Mouse (Mus musculus): Measurements from ENCODE around the gene Rgs8. TPM values are rescaled to one million over a fixed set of nuclear protein-coding genes. Genes with fewer than 3 reads are reported as not detected.

Rgs8 gene
- total RNA-seq, 1 experiment, result 0.31 TPM

GRCm38 (mm10) chr1:153742374-153743155 lies 89.7 kb downstream of the Rgs8 start:
- Histone ChIP-seq H3K9me3 (ENCODE audit: control insufficient read depth, insufficient read depth, low read depth, low read length) (no peaks in the 10 kb centered on the region), H3K27ac (ENCODE audit: insufficient read depth, low read depth, low read length, poor library complexity, severe bottlenecking) (no peak overlapping the region), H3K4me1 (ENCODE audit: control insufficient read depth in 2 of 2, insufficient read depth in 2 of 2, low read length in 2 of 2, poor library complexity in 1 of 2) (peaks cover 0 to 5% of the 10 kb centered on the region in 2 experiments; a peak in 1 of 4 replicates), H3K9ac (ENCODE audit: insufficient read depth, low read depth, low read length, poor library complexity, severe bottlenecking) (no peak overlapping the region), H3K4me3 (ENCODE audit: insufficient read depth in 1 of 2, low read depth in 1 of 2, low read length in 2 of 2, poor library complexity in 1 of 2, severe bottlenecking in 1 of 2) (no peak overlapping the region), H3K36me3 (ENCODE audit: control insufficient read depth, insufficient read depth, low read length, poor library complexity, severe bottlenecking) (peaks cover 10% of the 10 kb centered on the region; the same call in 1 of the 2 replicates)
- no peak for TF ChIP-seq CHD2 (IDR thresholded peaks at IDR 0.05; ENCODE audit: low read depth, low read length)
- peak; percentile 95 for TF ChIP-seq ZC3H11A (IDR thresholded peaks at IDR 0.05; ENCODE audit: borderline replicate concordance, low read depth, low read length)
- TF ChIP-seq ZNF384 (IDR thresholded peaks at IDR 0.05; ENCODE audit: low read depth, low read length), result peak; percentile 52; the same call in 1 of the 2 replicates
- DNase-seq (ENCODE audit: low read depth, low spot score), result peak; percentile 44
- in situ Hi-C loops (cut with MboI; ENCODE audit: low sequenced_read_pairs in 2 of 2, unreplicated experiment in 2 of 2), result no loop called here

DNA sequence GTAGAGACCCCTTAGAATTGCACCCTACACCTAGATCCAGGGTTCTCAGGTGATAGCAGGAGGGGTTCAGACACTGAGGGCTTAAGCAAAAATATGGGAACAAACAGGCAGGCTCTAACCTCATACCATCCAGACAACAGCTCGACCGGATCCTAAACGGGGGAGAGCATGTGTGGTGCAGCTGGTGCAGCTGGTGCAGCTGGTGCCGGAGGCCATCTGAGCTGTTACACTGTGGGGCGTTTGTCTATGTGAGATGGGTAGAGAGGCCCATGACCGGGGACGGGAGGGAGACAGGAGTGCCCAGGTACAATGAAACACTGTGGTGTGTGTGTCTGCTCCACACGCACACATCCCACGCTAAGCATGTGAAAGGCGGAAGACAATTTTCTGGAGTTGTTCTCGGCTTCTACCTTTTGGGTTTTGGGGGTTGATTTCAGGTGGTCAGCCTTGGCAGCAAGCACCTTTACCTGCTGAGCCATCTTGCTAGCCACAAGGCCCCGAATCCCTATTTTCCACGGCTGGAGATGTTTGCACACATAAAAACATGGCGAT lies 93.4 kb downstream of the Rgs8 start:
- peaks cover 0 to 5% of the 10 kb centered on the region in 2 experiments; a peak in 1 of 4 replicates for H3K4me1 ChIP-seq (ENCODE audit: control insufficient read depth in 2 of 2, insufficient read depth in 2 of 2, low read length in 2 of 2, poor library complexity in 1 of 2)
- H3K36me3 ChIP-seq (ENCODE audit: control insufficient read depth, insufficient read depth, low read length, poor library complexity, severe bottlenecking), result peaks cover 10% of the 10 kb centered on the region; the same call in 1 of the 2 replicates
- in situ Hi-C loops (cut with MboI; ENCODE audit: low sequenced_read_pairs in 2 of 2, unreplicated experiment in 2 of 2), result loop anchor here (5.0 kb wide), 1 partner anchor 184 kb away; no protein-coding TSS in a partner anchor
- H3K9me3 ChIP-seq (ENCODE audit: control insufficient read depth, insufficient read depth, low read depth, low read length), result no peaks in the 10 kb centered on the region
- TF ChIP-seq MAFK (IDR thresholded peaks at IDR 0.05; ENCODE audit: insufficient read depth, low read depth, low read length) (no peak), ZNF384 (IDR thresholded peaks at IDR 0.05; ENCODE audit: low read depth, low read length) (no peak), HCFC1 (IDR thresholded peaks at IDR 0.05; ENCODE audit: borderline replicate concordance, insufficient read depth, low read length) (no peak), ZC3H11A (IDR thresholded peaks at IDR 0.05; ENCODE audit: borderline replicate concordance, low read depth, low read length) (no peak), CHD2 (IDR thresholded peaks at IDR 0.05; ENCODE audit: low read depth, low read length) (no peak)
- no peak overlapping the region for H3K4me3 ChIP-seq (ENCODE audit: insufficient read depth in 1 of 2, low read depth in 1 of 2, low read length in 2 of 2, poor library complexity in 1 of 2, severe bottlenecking in 1 of 2)
- no peak overlapping the region for H3K9ac ChIP-seq (ENCODE audit: insufficient read depth, low read depth, low read length, poor library complexity, severe bottlenecking)
- DNase-seq (ENCODE audit: low read depth, low spot score), result no peak
- no peak overlapping the region for H3K27ac ChIP-seq (ENCODE audit: insufficient read depth, low read depth, low read length, poor library complexity, severe bottlenecking)

- H3K36me3 ChIP-seq (ENCODE audit: control insufficient read depth, insufficient read depth, low read length, poor library complexity, severe bottlenecking), result peaks cover 10% of the 10 kb centered on the region; the same call in 1 of the 2 replicates
- no peaks in the 10 kb centered on the region for H3K9me3 ChIP-seq (ENCODE audit: control insufficient read depth, insufficient read depth, low read depth, low read length)
- in situ Hi-C loops (cut with MboI; ENCODE audit: low sequenced_read_pairs in 2 of 2, unreplicated experiment in 2 of 2), result loop anchor here (5.0 kb wide), 1 partner anchor 184 kb away; no protein-coding TSS in a partner anchor
- DNase-seq (ENCODE audit: low read depth, low spot score), result peak; percentile 56
- no peak overlapping the region for H3K4me3 ChIP-seq (ENCODE audit: insufficient read depth in 1 of 2, low read depth in 1 of 2, low read length in 2 of 2, poor library complexity in 1 of 2, severe bottlenecking in 1 of 2)
- no peak overlapping the region for H3K9ac ChIP-seq (ENCODE audit: insufficient read depth, low read depth, low read length, poor library complexity, severe bottlenecking)
- peaks cover 0 to 5% of the 10 kb centered on the region in 2 experiments; a peak in 1 of 4 replicates for H3K4me1 ChIP-seq (ENCODE audit: control insufficient read depth in 2 of 2, insufficient read depth in 2 of 2, low read length in 2 of 2, poor library complexity in 1 of 2)
- no peak for TF ChIP-seq CHD2 (IDR thresholded peaks at IDR 0.05; ENCODE audit: low read depth, low read length)
- TF ChIP-seq ZC3H11A (IDR thresholded peaks at IDR 0.05; ENCODE audit: borderline replicate concordance, low read depth, low read length), result peak; percentile 93; the same call in 1 of the 2 replicates
- 0 out of 2 replicates have a peak, but pooled peaks have one; percentile 28 for TF ChIP-seq HCFC1 (IDR thresholded peaks at IDR 0.05; ENCODE audit: borderline replicate concordance, insufficient read depth, low read length)
- H3K27ac ChIP-seq (ENCODE audit: insufficient read depth, low read depth, low read length, poor library complexity, severe bottlenecking), result no peak overlapping the region
Observed at GRCm38 (mm10) chr1:153746728-153747127, 93.9 kb downstream of the Rgs8 start.

DNA sequence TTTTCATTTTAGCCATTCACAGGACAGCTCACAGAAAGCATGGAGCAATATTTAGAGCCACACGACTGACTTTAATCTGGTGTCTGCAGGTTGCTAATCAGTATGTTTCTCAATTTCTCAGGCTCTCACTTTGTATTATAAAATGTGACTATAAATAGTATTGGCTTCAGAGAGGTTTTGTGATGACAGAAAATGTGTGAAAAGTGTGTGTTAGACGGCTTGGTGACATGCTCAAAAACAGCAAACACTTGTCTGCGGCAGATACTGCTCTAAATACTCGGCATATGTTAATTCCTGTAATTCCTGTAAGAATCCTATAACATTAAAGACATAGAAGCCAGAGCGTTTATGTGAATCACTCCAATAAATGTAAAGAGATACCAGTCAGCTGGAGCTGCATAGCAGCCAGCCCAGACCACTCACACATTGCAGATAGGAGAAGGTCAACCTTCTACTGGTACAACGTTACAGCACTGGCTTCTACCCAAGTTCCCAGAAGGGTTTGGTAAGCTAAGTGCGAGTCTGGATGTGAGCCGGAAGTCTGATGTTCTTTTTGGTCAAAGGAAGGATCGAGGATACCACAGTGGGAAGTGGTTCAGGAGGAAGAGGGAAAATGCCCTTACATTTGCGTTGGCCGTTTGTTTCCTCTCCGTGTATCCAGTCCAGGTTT lies 95.2 kb downstream of the Rgs8 start:
- in situ Hi-C loops (cut with MboI; ENCODE audit: low sequenced_read_pairs in 2 of 2, unreplicated experiment in 2 of 2), result loop anchor here (5.0 kb wide), 1 partner anchor 186 kb away; no protein-coding TSS in a partner anchor
- H3K36me3 ChIP-seq (ENCODE audit: control insufficient read depth, insufficient read depth, low read length, poor library complexity, severe bottlenecking), result peaks cover 8% of the 10 kb centered on the region; the same call in 1 of the 2 replicates
- no peak for DNase-seq (ENCODE audit: low read depth, low spot score)
- peaks cover 0 to 5% of the 10 kb centered on the region in 2 experiments; a peak in 1 of 4 replicates for H3K4me1 ChIP-seq (ENCODE audit: control insufficient read depth in 2 of 2, insufficient read depth in 2 of 2, low read length in 2 of 2, poor library complexity in 1 of 2)
- no peak overlapping the region for H3K4me3 ChIP-seq (ENCODE audit: insufficient read depth in 1 of 2, low read depth in 1 of 2, low read length in 2 of 2, poor library complexity in 1 of 2, severe bottlenecking in 1 of 2)
- no peak for TF ChIP-seq HCFC1 (IDR thresholded peaks at IDR 0.05; ENCODE audit: borderline replicate concordance, insufficient read depth, low read length)
- no peak for TF ChIP-seq CHD2 (IDR thresholded peaks at IDR 0.05; ENCODE audit: low read depth, low read length)
- no peak for TF ChIP-seq MAFK (IDR thresholded peaks at IDR 0.05; ENCODE audit: insufficient read depth, low read depth, low read length)
- TF ChIP-seq ZNF384 (IDR thresholded peaks at IDR 0.05; ENCODE audit: low read depth, low read length), result no peak
- no peak for TF ChIP-seq ZC3H11A (IDR thresholded peaks at IDR 0.05; ENCODE audit: borderline replicate concordance, low read depth, low read length)
- no peak overlapping the region for H3K9ac ChIP-seq (ENCODE audit: insufficient read depth, low read depth, low read length, poor library complexity, severe bottlenecking)
- no peaks in the 10 kb centered on the region for H3K9me3 ChIP-seq (ENCODE audit: control insufficient read depth, insufficient read depth, low read depth, low read length)
- H3K27ac ChIP-seq (ENCODE audit: insufficient read depth, low read depth, low read length, poor library complexity, severe bottlenecking), result no peak overlapping the region
